Mouse (Mus musculus) splenic B cell, adult 2 months (primary cell): ENCODE results near the gene P2ry12.
A peak's percentile ranks its signal among the peaks of the same experiment; 100 is the strongest.

Experiments
- DNase-seq: peaks from one replicate; pipeline ENCODE4 v3.0.0-alpha.2; 2011; ENCODE audit warnings: low read depth, low spot score
- H3K27me3 ChIP-seq: 2 replicates; pipeline ENCODE4 v1.6.1; 2012; ENCODE audit warnings: mild to moderate bottlenecking, low read length, moderate library complexity, mixed read lengths; ENCODE audit not compliant: control insufficient read depth, poor library complexity, insufficient read depth, severe bottlenecking
- H3K36me3 ChIP-seq: 2 replicates; pipeline ENCODE4 v1.6.1; 2012; ENCODE audit warnings: mild to moderate bottlenecking, low read length, moderate library complexity, mixed read lengths; ENCODE audit not compliant: control insufficient read depth, poor library complexity, insufficient read depth, severe bottlenecking

Gene P2ry12

GRCm38 (mm10) chr3:59182129-59182528, 80.5 kb downstream of the P2ry12 start:
- Histone ChIP-seq H3K27me3 (no peaks in the 10 kb centered on the region), H3K36me3 (no peaks in the 10 kb centered on the region)
- no peak for DNase-seq

DNA sequence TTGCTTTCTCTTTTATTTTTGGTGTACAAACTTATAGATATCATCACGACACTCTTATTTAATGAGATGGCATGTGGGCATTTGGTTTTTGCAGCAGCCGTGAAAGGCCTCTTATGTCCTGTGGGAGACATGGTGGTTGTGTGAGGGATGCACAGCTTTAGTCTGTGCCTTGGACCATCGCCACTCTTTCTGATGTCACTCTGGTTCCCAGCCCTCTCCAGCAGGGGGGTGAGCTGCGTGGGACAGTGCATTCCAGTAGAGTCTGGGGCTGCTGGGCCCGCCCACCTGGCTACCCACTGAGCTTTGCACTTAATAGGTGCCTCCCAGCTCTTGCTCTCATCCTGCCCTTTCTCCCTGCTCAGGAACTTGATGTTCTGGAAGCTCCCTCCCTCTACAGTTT, 81.5 kb downstream of the P2ry12 start:
- Histone ChIP-seq H3K36me3 (no peaks in the 10 kb centered on the region), H3K27me3 (no peaks in the 10 kb centered on the region)
- no peak for DNase-seq

- DNase-seq = no peak
- H3K36me3 ChIP-seq = no peaks in the 10 kb centered on the region
- H3K27me3 ChIP-seq = no peaks in the 10 kb centered on the region
Measured at GRCm38 (mm10) chr3:59176871-59177270, 85.8 kb downstream of the P2ry12 start.

DNA sequence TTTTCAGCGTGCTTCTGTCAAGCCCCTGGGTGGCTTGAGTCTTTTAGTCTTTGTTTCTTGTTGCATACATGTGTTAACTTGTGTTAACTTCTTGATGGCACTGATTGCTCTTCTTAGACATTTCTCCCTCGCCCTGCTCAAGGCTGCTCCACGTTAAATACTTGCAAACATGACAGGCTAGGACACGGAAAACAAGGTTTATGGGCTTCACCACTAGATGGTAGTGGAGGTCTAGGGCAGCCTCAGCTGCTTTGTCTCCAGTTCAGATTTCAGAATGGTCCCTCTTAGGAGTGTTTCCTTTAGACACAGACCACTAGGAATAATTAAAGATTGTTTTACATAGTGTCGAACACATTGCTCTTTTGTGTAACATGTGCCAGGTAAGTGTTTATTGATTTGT, 87.4 kb downstream of the P2ry12 start:
- Histone ChIP-seq H3K36me3 (no peaks in the 10 kb centered on the region), H3K27me3 (no peaks in the 10 kb centered on the region)
- DNase-seq = peak; percentile 79

- peak; percentile 70 for DNase-seq
- Histone ChIP-seq H3K36me3 (no peaks in the 10 kb centered on the region), H3K27me3 (no peaks in the 10 kb centered on the region)
Measured at GRCm38 (mm10) chr3:59174426-59175154, 88.1 kb downstream of the P2ry12 start.

- H3K36me3 ChIP-seq = no peaks in the 10 kb centered on the region
- no peak for DNase-seq
- no peaks in the 10 kb centered on the region for H3K27me3 ChIP-seq
Measured at GRCm38 (mm10) chr3:59169921-59170627, 92.6 kb downstream of the P2ry12 start.

- Histone ChIP-seq H3K27me3 (no peaks in the 10 kb centered on the region), H3K36me3 (no peaks in the 10 kb centered on the region)
- DNase-seq = peak; percentile 20
Measured at GRCm38 (mm10) chr3:59169215-59169614, 93.5 kb downstream of the P2ry12 start.

- Histone ChIP-seq H3K36me3 (no peaks in the 10 kb centered on the region), H3K27me3 (no peaks in the 10 kb centered on the region)
- peak; percentile 41 for DNase-seq
Measured at GRCm38 (mm10) chr3:59168476-59168875, 94.2 kb downstream of the P2ry12 start.

DNA sequence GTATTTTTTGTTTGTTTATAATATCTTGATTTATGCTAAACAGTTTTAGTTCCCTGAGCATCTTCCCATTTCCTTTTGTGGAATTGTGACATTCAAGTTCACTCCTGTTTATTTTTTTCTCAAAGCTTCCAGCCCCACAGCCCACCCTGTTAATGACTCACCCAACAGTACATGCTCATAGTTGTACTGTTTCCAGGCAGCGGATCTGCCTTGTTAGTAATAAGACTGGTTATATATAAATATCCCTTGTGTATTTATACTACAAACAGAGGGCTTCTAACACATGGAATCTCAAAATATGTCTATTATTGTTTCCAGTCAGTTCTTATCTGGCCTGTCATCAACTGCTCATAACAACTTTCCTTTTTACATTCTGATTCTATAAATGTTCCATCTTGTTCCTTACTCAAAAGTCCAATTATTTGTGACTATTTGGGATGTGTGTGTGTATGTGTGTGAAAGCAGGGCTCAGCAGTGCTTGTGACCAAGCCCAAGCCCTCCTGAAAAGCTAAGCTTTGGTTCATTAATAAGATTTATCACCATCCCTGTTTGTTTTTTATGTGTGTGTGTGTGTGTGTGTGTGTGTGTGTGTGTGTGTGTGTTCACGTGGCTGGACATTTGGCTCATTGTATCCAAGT, 95.1 kb downstream of the P2ry12 start:
- DNase-seq = no peak

More for the DNA sequence above, 95.1 kb downstream of the P2ry12 start:
- H3K27me3 ChIP-seq = no peaks in the 10 kb centered on the region
- H3K36me3 ChIP-seq = no peaks in the 10 kb centered on the region
